Mouse (Mus musculus): ENCODE measurements around the gene Lrrc28.

DNA sequence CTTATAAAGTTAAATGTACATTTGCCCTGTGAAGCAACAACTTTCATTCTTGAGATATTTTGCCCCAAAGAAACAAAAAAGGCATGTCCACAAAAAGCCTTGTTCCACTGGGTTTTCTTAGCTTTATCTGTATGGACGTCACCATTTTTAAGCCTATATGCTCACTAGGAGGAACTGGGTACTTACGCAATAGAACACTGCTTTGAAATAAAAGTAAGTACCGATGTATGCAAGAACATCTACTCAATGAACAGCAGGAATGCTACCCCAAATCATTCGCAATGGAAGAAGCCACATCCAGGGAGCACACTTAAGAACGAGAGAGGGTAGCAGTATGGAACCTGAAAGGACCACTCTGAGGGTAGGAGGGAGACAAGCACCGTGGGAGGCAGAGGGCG is 30.6 kb downstream of the Lrrc28 start:
- no peak for TF ChIP-seq CTCF (IDR thresholded peaks at IDR 0.05)
- TF ChIP-seq EP300 (IDR thresholded peaks at IDR 0.05) = no peak
